Mouse (Mus musculus) kidney, postnatal 10 days (tissue): ENCODE data around the gene L1cam.

Experiments used
- DNase-seq: peaks from one replicate; pipeline ENCODE4 v3.0.0; 2021; ENCODE audit warnings: mixed read lengths

Gene L1cam

GRCm38 (mm10) chrX:73895719-73896118 is at the start of gene L1cam:
TSS of gene L1cam (minus strand) at chrX:73896105.
- DNase-seq: peak; percentile 72

GRCm38 (mm10) chrX:73942294-73942693 is 46.4 kb upstream of the L1cam start:
- no peak for DNase-seq

DNA sequence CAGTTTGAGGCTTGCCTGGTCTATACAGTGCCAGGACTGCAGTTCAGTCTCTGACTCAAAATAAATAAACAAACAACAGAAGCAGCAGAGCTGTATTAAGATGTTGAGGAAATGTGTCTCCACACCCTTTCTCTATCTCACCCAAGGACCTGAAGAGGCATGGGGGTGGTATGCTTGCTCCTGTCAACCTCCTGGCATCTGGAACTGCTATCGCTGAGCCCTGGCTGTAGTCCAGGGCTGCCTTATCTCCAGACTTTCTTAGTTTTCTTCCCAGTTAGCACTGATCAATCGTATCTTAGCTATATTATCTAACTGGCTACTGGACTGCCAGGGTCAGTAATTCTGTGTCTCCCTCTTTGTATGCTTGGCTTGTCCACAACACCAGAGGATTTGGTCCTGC is 46.0 kb upstream of the L1cam start:
- DNase-seq: no peak

GRCm38 (mm10) chrX:73931871-73932270 is 36.0 kb upstream of the L1cam start:
- DNase-seq: no peak

GRCm38 (mm10) chrX:73930402-73931062 is 34.6 kb upstream of the L1cam start, which contains the start of gene Renbp:
TSS of gene Renbp (minus strand) at chrX:73930850.
- peak; percentile 87 for DNase-seq

- no peak for DNase-seq
These were observed 26.6 kb upstream of the L1cam start for GRCm38 (mm10) chrX:73922550-73922882.

DNA sequence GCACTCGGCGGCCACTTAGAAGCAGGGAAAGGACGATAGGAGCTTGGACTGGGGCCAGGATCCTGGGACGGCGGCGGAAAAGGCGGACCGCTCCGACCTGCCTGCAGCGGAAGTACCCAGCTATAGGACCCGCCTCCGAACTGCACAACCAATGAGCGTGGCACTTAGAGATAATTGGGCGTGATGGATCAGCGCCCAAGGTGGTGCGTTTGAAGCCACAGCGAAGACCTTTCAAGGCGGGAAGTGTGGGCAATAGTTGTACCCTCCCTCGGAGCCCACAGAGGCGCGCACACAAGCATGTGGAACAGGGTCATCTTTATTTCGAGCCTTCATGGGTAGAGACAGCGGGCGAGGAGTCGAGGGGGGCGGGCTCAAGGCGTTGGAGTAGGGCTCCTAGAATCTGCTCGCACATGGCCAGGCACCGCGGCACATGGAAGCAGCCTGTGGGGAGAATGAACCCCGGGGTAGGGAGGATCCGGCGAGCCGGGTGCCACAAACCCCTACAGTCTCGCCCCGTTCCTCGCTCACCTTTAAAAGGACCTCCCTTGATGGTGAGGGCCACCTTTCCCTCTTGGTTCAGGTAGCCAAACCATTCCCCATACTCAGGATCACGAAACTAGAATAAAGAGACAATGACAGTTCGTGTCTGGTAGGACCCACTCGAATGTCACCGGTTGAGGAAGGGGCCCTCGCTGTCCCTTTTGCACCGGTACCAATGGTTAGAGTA is 26.1 kb upstream of the L1cam start, which contains the start of the genes Arhgap4 and Naa10:
TSS of gene Arhgap4 (minus strand) at position 48 of the 727 bp plus-strand sequence.
TSS of gene Naa10 (minus strand) at position 122 of the 727 bp plus-strand sequence.
- peak; percentile 93 for DNase-seq

GRCm38 (mm10) chrX:73921285-73921822 is 25.4 kb upstream of the L1cam start:
- DNase-seq: no peak

DNA sequence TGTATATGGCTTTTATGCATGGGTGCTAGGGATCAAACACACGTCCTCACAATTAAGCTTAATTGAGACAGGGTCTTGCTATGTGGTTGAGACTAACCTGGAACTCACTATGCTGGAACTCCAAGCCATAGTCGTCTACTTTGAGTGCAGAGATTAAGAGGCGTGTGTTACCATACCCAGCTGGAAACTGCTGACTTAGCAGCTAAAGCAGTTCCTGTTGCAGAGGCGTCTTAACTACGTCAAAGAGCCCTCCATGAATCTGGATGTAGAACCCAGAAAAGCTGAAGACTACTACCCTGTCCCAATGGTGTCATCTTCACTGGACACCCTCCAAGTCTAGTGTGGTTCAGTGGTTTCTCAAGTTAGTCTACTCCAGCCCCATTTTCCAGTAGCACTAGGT is 22.7 kb upstream of the L1cam start:
- no peak for DNase-seq

GRCm38 (mm10) chrX:73916945-73917344 is 21.0 kb upstream of the L1cam start:
- no peak for DNase-seq

GRCm38 (mm10) chrX:73914827-73915703 is 19.2 kb upstream of the L1cam start:
- DNase-seq: peak; percentile 93

DNA sequence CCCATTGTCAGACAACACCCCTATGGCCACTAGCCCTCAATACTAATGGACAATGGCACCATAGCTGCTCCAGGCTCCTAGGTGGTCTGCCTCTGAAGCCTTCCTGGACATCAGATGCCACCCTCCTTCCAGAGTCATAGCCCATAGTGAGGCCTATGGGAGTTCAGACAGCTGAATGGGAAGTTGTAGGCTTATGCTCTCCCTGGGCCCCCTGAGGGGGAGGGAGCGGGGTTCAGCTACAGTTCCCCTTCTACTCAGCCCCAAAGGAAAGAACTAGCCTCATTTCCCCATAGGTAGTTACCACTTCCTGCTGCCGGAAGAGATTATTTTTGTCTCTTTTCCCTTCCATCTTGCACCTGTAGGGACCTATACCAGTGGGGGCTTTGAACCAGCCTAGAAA is 15.7 kb upstream of the L1cam start:
- DNase-seq: no peak

- peak; percentile 18 for DNase-seq
These were observed 15.3 kb upstream of the L1cam start for GRCm38 (mm10) chrX:73911156-73911555.

DNA sequence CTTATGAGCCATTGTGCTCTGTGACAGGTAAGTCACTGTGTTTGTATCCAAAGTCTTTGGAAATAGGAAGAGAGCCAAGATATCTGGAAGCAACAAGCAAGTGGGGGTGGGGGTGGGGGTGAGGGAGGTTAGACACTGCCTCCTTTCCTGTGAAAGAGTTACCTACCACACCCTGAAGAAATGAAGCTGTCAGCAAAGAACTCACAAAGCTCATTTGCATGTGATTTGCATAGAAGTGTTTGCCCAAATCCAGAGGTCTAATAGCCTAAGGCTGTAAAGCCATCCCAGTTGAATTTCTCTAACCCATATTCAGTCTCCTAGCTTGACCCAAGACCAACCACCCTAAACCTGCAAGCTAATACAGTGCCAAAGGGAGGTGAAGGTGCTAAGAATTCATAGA is 14.5 kb upstream of the L1cam start:
- DNase-seq: no peak

- DNase-seq: no peak
These were observed 14.1 kb upstream of the L1cam start for GRCm38 (mm10) chrX:73910049-73910448.

GRCm38 (mm10) chrX:73897959-73898358 is 2.1 kb upstream of the L1cam start:
- no peak for DNase-seq

GRCm38 (mm10) chrX:73892833-73893232 is 3.1 kb downstream of the L1cam start:
- DNase-seq: peak; percentile 12

GRCm38 (mm10) chrX:73891551-73892152 is 4.3 kb downstream of the L1cam start, which contains the start of gene Avpr2:
TSS of gene Avpr2 (plus strand) at chrX:73892102.
- DNase-seq: peak; percentile 24

DNA sequence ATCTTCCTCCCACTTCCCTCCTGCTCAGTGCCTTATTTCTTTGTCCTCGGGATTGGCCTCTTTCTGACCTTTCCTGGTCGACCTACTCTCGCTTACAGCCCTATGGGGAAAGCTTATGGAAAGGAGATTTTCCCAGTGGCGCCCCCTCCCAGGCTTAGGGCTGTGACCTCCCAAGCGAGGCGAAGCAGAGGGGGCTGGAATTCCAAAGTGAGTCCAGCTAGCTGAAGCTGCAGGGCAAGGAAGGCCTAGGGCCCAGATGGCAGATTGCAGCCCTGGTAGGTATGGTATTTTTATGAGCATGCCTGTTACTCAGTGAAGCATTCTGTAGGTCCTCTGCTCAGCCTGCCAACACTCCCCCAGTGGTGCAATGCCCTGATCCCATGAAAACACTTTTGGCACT is 14.4 kb downstream of the L1cam start:
- peak; percentile 46 for DNase-seq

- peak; percentile 4 for DNase-seq
These were observed 14.9 kb downstream of the L1cam start for GRCm38 (mm10) chrX:73881036-73881427.

DNA sequence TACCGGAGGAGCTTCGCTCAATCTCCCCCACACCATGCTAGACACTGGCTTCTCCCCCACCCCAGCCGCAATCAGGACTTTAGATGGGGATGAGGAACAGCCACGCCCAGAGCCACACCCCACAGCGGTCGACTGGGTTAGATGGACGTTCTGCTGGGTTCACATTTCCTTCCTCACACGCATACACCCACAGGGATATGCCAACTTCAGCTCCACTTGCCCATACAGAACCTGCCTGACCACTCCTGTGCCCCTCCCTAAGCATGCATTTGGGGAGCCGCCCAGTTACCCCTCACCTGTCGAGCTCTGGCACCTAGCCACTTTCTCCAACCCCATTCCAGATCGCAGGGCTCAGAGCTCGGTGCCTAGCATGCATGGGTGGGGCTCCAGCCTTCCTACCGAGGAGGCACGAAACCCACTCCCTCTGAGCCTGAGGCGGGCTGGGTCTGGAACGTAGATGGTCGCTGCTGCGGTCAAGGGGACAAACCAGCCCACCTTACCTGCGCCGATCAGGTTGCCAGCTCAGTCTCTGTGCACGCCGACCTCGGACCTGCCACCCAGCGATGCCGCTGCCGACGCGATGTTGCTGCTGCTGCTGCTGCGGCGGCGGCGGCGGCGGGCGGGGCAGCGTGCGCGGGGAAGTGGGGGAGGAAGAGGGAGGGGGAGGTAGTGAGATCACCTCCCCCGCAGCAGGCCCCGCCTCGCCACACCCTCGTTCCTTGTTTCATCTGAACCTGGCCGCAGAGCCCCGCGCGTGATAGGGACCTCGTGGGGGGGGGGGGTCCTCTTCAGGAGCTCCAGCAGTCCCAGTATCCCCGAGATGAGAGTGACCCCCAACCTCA is 15.5 kb downstream of the L1cam start:
- peak; percentile 60 for DNase-seq

GRCm38 (mm10) chrX:73877014-73877413 is 18.9 kb downstream of the L1cam start:
- DNase-seq: no peak
